Mouse (Mus musculus) thymus, postnatal 25 days (tissue): ENCODE measurements at regions not wholly inside any gene's neighbourhood (a gene's known extent, or its start where the extent isn't known, plus 50 kb on each side); places are given as distances from the start of the nearest gene placed in this dataset.
"Not testable (repeated sequence)": the region's sequence is repeated elsewhere in the genome, so short reads cannot be mapped to it uniquely, and the experiment has no call there.

Experiments
- DNase-seq: peaks from one replicate; pipeline ENCODE4 v3.0.0; 2022

DNA sequence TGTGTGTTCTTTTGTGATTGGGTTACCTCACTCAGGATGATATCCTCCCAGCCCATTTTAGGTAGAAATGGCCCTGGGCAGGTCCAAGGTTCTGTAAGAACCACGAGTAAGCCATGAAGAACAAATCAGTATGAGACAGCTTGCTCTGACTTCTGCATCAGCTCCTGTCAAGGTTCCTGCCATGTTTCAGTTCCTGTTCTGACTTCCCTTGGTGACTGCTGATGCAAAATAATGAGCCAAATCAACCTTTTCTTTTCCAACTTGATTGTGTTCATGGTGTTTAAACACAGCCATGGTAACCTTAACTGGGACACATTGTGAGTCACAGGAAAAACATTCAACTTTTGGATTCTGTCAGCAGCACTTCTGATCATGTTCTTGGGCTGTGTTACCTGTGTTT is 667.4 kb upstream of the Igfbp7 start:
- no peak for DNase-seq

DNA sequence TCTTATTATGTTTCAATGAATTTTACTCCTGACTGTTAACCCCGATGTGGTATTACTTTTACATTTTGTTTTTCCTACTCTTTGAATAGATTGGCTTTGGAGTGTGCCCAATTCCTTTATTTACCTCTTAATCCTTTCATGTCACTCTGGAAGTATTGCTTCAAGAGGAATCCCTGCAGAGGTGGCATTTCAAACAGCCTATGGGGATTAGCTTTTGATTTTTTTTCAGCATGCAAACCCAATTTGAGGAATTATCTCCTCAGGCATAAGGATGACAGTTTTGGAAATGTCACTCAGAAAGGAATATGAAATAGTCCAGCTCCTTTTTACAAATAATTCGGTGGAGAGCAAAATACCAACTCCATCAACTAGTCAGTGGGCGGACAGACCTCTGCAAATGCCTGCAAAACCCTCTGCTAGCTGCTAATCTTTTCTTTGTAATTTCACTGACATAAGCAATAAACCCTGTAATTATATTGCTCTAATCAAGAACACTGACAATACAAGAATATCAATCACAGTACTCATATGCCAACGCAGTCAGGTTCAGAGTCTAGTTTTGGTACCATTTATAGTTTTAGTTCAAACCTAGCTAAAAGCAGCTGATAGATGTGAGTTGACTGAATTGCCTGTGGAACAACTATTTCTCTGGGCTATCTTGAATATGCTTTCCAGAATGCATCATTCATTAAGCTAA is 624.9 kb upstream of the Igfbp7 start:
- no peak for DNase-seq

DNA sequence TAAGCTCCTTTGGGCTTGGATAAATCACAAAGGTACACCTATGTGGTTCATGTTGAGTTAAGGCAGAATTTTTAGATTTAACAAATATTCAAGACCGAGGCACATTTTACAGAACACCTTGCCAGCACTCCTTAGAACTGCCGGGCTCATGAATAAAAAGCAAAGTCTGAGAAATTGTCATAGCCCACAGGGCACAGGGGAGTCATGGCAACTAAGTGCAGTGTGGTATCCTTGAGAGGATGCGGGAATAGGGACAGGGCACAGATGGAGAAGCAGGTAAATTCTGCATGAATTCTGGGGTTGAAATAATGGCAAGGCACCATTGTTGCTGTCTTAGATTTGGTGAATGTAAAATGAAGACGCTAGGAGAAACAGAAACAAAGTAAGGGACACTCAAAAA is 609.7 kb upstream of the Igfbp7 start:
- no peak for DNase-seq

DNA sequence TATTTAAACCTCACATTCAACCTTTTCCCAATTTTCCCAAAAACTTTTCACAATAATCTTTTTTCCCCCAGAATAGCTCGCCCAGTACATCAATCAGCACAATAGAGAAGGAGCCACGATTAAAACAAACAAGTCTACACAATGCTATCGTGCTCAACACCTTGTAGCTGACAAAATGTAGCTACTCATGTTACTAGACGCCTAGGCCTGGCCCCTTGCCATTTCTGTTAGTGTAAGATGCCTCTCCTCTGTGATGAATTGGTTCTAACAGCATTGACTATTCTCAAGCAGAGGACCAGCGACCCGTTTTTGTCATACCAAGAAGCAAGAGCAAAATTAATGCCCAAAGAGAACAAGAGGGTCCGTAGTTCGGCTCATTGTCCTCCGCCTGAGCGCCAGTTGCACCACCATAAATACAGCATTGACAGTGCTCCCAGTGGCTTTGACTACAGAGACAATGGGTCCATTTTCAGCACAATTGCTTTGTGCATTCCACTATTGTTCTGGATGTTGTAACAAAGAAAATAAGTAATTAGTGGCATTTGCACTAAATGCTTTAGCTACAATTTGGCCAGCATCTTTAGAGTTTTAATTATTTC is 578.7 kb upstream of the Igfbp7 start:
- no peak for DNase-seq

DNA sequence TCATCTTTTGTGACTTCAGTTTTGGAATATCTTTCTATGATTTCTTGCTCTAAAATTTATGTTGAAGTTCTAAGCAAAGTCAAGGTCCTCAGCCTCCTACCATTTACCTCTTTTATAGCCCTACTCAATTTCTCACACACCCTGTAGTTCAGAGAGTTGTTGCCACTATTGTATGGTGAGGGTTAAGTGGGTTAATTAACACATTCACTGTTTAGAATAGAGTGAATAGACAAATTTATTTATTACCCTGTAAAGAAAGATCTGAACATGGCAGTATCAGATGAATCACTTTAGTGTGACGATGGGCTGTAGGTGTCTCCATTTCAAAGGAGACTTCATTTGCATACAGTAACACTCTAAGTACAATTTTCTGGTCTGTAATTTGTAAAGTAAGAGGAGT is 577.4 kb upstream of the Igfbp7 start:
- no peak for DNase-seq

DNA sequence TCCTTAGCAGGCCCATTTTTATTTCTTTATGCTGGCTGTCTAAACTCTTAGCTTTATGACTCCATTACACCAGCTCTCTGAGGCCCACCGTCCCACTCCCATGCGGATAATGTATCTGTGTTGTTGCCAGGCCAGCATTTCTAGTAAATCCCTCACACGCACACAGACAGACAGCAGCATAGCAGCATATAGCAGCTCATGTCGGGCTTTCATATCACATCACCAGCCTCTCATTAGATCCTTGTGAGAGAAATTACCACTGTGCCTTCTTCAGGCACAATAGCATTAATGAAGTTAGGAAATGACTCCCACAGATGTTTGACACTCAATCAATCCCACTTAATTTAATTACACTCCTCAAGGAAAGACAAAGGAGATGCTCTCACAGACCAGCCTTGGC is 532.2 kb upstream of the Igfbp7 start:
- not testable (repeated sequence) for DNase-seq

DNA sequence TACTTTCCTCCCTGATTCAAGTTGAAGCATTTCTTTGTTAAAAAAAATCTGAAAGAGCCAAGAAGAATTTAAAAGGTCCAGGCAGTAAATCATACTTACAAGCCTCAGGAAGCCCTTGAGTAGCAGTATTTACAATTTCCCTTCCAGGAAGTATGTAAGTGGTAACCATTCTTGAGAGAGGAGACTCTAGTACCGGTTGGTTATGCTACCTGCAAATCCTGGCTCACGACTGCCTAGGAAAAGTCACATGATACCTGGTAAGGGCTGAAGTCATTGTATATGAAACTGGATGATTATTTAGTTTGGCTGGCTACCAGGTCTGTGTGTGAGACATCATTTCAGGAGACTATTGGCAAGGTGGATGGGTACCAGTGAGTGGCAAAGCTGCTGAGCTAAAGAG is 524.0 kb upstream of the Igfbp7 start:
- DNase-seq: no peak

DNA sequence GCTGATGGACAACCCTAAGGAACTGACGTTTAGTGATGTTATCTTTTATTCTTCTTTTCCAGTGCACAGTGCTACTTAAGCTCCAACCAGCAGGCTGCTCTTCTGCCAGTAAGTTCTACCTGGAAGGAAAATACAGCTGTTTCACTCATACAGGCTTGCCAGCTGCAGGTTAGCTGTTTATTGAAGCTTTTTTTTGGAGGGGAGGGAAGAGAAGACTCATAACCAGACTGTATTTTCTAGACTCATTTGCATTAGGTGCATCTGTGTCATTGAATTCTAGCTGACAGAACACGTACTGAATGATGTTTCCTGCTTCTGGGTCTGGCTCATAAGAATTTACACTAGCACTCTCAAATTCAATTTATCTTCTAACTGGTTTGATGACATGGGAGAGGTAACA is 513.3 kb upstream of the Igfbp7 start:
- DNase-seq: no peak

DNA sequence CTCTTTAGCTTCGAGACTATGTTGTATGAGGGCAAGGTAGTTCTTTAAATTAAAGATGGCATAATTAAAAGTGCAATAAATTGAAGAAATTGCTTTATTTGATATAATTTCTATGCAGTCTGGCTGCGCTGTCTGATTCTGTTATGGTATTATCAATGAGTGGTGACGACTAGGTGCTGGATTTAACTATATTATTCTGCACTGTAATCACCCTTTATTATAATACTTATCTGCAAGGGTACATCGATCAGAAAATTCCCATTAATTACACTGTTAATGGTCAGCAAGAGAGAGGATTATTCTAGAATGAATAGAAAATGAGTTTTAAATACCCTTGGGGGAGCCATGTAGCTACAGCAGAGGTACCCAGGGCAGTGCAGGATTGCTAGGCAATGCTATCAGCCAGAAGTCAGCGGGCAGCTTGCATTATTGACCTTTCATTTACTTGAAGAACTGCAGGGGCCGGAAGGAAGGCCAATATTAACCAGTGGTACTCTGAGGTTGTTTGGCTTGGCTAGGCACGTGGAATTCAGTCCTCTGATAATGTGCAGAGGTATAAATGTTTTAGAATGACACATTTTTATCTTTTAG is 509.3 kb upstream of the Igfbp7 start:
- DNase-seq: no peak

DNA sequence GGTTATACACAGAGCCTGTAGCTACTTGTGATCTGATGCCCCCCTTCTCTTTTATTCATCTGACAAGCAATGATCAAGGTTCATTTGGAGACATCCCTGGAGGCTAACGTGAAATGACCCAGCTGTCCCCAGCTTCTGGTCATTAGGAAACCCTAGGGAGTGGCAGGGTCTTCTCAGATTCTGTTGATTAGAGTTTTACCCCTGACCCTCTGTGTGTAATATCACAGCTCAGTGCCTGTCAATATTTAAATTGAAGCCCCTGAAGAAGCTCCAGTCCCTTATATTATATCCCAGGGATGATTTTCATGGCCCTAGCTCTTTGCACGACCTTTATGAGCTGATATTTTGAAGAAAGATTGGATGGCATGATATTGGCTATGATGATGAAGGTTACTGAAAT is 508.5 kb upstream of the Igfbp7 start:
- DNase-seq: no peak

DNA sequence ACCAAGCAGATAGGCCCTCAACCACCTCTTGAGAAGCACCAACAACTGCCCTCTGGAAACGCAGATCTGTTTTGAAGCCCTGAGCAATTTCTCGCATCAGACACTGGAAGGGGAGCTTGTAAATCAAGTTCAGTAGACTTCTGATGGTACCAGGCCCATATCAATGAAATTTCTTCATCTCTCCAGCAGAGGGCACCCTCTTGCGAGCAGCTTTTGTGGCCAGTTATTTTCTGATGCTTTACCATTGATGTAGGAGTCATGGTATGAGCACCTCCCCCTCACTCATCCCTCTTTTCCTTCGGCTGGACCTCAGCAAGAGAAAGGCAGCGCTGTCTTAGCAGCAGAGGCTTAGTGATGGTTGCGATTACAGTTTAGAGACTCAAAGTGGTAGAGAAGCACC is 501.4 kb upstream of the Igfbp7 start:
- DNase-seq: no peak

DNA sequence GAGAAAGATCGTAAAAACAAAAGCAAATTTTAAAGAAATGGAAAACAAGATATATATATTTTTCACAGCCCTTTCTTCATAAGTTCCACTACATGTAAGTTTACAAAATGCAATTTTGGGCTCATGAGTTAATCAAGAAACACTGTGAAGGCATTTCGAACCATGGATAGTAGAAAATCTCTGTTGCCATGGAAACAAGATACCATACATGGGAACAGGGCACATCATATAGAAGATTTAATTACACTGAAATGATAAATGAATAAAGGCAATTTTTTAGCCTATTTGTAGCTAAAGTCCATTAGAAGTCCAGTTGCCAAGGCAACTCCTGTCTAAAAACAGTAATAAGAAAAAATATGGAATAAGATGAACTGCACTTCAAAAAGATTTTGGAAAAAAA is 484.2 kb upstream of the Igfbp7 start:
- DNase-seq: not testable (repeated sequence)

DNA sequence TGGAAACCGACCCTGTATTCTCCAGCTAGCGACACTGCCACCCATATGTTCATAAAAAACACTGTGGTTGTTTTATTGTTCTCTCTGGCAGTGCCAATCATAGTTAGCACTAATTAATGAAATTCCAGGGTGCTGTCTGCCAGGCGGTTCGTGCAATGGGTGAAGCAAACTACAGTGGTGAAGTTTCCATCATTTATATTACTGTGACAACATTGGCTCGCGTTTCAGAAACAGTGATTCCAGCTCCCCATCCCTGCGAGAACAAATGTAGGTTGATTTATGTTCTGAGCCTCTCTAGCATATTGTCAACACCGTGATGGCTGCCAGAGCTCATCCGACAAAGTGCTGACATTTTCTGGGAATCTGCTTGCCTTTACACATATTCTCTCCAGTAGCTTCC is 480.7 kb upstream of the Igfbp7 start:
- DNase-seq: no peak

DNA sequence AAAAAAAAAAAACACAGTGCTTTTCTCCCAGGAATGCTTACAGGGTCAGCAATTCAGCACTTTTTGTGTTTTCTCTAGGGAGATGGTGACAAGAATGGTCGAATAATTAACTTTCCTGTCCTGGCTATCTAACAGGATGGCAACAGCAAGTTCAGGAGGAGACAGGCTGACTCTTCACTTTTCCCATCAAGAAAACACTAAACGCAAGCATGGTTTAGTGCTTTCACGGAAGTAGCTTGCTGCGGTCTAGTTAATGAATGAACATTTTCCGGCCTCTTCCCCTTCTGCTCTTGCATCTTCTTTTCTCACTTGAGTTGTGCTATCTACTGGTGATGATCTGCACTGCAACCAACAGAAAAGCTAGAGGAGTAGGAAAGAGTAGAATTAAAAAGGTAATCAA is 463.6 kb upstream of the Igfbp7 start:
- DNase-seq: no peak

DNA sequence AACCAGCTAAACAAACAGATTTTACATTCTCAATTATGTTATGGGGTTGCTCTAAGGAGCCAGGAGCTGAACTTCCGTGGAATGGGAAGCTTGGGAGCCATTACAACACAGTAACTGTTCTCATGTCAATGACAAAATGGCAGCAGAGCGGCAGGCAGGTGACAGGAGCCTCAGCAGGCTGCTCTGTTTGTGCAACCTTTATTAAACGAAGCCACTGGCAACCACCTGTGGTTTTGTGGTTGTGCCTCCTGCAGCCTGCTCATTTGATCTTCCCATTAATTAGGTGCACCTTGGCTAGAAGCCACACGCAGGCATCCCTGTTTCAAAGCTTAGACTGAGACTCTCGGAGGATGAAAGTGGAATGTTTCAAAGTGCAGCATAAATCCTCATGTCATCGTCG is 457.5 kb upstream of the Igfbp7 start:
- no peak for DNase-seq

DNA sequence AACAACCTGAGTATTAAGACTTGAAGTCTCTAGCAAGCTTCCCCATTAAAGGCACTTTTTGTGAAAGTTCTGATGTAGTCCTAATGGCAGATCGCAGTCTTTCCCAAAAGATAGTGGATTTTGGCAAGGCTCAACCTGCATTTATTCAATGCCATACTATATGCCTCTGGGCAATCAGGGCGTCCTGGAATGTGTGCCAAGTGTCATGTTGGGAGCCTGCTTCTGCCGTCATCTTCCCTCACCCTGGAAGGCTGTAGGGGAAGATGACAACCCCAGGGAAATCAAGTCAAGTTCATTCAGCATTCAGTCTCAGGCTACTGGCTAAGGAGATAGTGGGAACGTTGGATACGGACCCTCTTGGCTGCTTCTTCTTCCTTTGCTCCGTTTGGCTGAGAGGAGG is 447.4 kb upstream of the Igfbp7 start:
- DNase-seq: no peak

DNA sequence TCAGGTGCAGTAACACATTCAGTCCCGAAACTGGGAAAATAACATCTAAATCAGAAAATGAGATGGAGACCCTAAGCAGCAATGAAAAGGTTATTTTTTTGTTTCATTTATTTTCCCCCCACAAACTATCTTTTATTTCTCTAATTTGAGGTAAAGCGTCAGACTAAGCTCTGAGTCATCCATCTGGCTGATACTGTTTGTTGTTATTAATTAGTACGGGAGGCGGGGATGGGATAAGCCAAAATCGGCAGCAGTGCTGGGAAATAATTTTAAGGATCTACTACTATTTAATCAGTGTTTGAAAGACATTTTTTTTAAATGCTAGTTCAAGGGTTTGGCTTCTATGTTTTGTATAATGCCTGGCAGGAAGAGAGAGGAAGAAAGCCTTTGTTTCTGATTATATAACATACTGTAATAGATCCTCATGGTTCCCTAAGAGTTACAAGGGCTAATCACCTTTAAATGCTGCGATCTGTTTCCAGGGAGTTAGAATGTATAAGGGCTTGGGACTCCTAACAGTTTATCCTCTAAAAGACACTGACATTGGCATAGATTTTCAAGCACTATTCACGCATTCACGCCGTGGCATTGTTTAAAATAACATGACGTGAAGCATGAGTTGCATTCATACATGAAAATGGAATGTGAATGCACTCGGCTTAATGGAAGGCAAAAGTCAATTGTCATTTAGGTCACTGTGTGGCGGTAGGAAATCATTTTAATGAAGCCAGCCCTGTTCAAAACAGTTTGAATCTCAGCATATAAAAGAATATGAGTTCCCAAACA is 446.4 kb upstream of the Igfbp7 start:
- no peak for DNase-seq

DNA sequence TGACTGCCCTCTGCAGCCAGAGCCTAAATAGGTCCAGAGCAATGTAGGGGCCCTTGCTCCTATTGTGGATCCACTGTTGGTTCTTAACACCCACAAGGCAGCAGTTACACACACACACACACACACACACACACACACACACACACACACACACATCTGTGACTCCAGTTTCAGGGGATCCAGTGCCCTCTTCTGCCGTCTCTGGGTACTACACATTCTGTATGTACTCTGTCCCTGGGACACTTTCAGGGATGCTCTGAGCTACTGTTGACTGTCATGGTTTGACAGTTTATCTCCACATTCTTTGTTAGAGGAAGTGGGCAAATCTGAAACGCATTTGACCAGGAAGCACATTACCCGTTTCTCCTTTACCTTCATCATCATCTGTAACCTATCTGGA is 443.8 kb upstream of the Igfbp7 start:
- DNase-seq: no peak

DNA sequence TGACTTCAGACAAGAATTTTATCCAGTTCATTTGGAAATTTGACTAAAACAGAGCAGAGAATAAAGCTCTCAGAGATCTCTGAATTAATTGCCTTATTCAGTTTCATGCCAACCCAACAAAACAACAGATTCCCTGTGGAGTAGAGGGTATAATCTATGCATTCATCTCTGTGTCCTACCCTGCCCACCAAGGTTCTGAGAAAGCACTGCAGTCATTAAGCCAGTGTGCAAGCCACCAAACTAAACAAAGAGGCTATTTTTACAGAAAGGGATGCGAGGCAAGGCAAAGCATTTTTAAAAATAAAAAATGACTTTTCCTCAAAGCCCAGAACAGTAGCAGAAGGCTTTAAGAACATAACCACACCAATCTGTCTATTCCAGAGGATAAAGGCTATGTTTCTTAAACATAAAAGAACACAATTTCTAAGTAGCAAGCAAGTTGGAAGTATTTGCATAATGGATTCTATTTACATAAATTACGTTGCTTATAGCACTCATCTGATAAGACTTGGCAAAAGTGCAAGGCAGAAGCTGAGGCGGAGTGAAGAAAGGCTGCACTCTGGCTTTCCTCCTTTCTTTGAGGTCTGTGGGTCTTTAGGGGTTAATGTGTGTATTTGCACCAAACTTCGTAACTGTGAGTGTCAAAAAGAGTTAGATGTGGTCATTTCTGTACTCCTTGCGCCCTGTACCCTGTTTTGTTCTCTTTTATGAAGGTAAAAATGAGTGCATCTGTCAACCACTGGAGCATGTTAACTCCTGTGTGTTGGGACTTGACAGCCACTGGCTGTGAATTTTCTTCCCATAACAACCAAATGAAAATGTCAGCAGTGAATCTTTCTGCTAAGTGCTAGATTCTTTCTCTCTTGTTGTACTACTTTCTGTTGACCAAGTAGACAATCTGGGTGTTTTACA is 430.6 kb upstream of the Igfbp7 start:
- DNase-seq: no peak

DNA sequence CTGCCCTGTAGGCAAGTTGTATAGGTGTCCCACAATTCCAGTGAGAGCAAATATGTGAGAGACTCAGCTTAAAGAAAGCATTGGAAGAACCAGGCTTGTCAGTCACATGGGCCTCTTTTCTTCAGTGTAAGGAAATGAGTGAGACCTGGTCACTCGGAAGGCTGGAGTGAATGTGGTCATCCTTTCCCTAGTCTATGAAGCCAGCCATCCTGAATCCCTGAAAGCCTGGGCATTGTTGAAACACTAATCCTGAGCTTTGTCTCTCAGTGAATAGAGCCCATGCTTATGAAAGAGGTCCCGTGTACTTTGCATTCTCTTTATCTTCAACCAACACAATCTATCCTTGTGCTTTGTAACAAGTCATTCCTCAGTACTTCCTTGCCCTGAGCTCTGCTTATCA is 420.1 kb upstream of the Igfbp7 start:
- DNase-seq: no peak

DNA sequence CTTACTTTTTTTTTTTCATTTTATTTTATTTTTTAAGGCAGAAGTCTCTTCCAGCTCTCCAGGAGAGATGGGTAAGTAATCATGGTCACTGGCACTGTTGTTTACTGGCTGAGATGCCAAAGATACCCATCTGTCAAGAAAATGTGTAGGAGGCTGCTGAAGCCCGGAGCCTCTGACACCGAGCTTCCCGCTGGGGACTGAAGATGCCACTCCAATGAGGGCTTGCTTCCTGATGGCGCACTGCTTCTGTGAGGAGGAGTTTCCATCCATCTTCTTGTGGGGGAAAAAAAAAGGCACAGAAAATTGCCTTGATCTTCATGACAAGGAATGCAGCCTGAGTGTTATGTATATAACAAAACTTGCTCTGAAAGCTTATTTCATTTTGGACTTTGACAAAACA is 418.2 kb upstream of the Igfbp7 start:
- no peak for DNase-seq

DNA sequence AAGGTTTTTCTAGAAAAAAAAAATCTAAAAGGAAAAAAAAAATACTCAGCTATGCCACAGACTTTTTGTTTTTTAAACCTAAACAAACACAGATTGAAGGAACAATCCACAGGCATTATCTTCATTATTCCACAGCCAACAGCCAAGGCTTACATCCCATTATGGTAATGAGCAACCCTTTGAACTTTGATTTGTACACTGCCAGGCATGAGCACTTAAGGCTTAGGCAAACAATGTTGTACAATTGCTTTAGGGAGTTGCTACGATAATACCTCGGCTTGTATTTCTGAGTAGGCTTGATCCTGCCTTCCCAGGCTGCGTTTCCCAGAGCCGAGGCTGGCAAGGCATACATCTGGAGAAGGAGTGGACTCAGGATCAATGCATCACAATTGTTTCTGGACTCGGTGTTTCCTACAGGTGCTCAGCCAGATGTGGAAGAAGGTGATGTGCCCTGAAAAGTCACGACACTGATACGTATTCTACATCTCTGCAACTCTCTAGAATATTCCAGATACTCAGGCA is 409.0 kb upstream of the Igfbp7 start:
- no peak for DNase-seq

DNA sequence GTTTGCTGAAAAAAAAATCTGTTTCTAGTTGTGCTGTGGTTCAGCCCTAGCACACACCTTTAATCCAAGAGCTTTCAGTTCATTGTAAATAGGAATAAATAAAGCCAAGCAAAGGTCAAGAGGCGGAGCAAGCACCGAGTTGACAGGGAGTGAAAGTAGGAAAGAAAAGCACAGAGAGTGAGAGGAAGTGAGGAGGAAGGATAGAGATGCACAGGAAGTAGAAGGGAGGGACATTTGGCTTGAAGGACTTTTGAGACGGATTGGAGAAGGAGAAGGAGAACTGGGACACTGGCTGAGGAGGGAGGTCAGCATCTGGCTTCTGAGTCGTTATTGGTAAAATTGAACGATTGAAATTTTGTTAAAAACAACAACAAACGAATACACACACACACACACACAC is 402.0 kb upstream of the Igfbp7 start:
- no peak for DNase-seq
